Mouse (Mus musculus): ENCODE results near the gene Tdrd1. TPM values are rescaled to one million over a fixed set of nuclear protein-coding genes. Genes with fewer than 3 reads are reported as not detected.

The Tdrd1 gene
- total and polyA plus RNA-seq, 2 experiments from 2014 or later: 0.77 to 1.7 TPM

GRCm38 (mm10) chr19:56811590-56811989 lies 14.4 kb upstream of the Tdrd1 start:
- ATAC-seq: no peak
- peak; percentile 63 for TF ChIP-seq CTCF (IDR thresholded peaks at IDR 0.05; ENCODE audit: low read depth)
- WGBS: 44% methylated on average over 9 of the region's 9 CpGs

GRCm38 (mm10) chr19:56813360-56813759 lies 12.6 kb upstream of the Tdrd1 start:
- H3K27ac ChIP-seq (ENCODE audit: low read depth, low read length): no peak overlapping the region
- no peak overlapping the region for H3K4me2 ChIP-seq (ENCODE audit: low read depth)
- H3K9ac ChIP-seq: no peak overlapping the region
- DNase-seq (no peak), ATAC-seq (no peak)
- no peaks in the 10 kb centered on the region for H3K27me3 ChIP-seq (ENCODE audit: insufficient read depth, low read length)
- H3K4me3 ChIP-seq (ENCODE audit: low read depth, low read length): no peak overlapping the region
- no peaks in the 10 kb centered on the region for H3K9me3 ChIP-seq (ENCODE audit: low read length)
- TF ChIP-seq CTCF (IDR thresholded peaks at IDR 0.05; ENCODE audit: low read depth): no peak
- H3K4me1 ChIP-seq (ENCODE audit: insufficient read depth): peaks cover 14% of the 10 kb centered on the region
- WGBS: 87% methylated on average over 4 of the region's 4 CpGs
- H3K36me3 ChIP-seq (ENCODE audit: insufficient read depth): 0 out of 2 replicates have a peak, but pooled peaks cover 4% of the 10 kb centered on the region

More at GRCm38 (mm10) chr19:56811590-56811989, 14.4 kb upstream of the Tdrd1 start:
- Histone ChIP-seq H3K4me2 (ENCODE audit: low read depth) (no peak overlapping the region), H3K9me3 (ENCODE audit: low read length) (no peaks in the 10 kb centered on the region), H3K4me3 (ENCODE audit: low read depth, low read length) (no peak overlapping the region), H3K27ac (ENCODE audit: low read depth, low read length) (no peak overlapping the region), H3K9ac (no peak overlapping the region), H3K36me3 (ENCODE audit: insufficient read depth) (peaks cover 20% of the 10 kb centered on the region), H3K4me1 (ENCODE audit: insufficient read depth) (no peaks in the 10 kb centered on the region; the same call in 1 of the 2 replicates), H3K27me3 (ENCODE audit: insufficient read depth, low read length) (no peaks in the 10 kb centered on the region)
- peak; percentile 35 for DNase-seq

- H3K4me3 ChIP-seq (ENCODE audit: low read depth, low read length): no peak overlapping the region
- H3K27me3 ChIP-seq (ENCODE audit: insufficient read depth, low read length): no peaks in the 10 kb centered on the region
- H3K4me2 ChIP-seq (ENCODE audit: low read depth): peak overlapping the region; percentile 11
- 19% methylated on average over 14 of the region's 14 CpGs for WGBS
- no peaks in the 10 kb centered on the region for H3K9me3 ChIP-seq (ENCODE audit: low read length)
- H3K9ac ChIP-seq: no peak overlapping the region
- TF ChIP-seq CTCF (IDR thresholded peaks at IDR 0.05; ENCODE audit: low read depth): no peak
- H3K27ac ChIP-seq (ENCODE audit: low read depth, low read length): no peak overlapping the region
- ATAC-seq (no peak), DNase-seq (peak; percentile 41)
- H3K4me1 ChIP-seq (ENCODE audit: insufficient read depth): peaks cover 44% of the 10 kb centered on the region
- no peaks in the 10 kb centered on the region for H3K36me3 ChIP-seq (ENCODE audit: insufficient read depth)
Observed at GRCm38 (mm10) chr19:56817851-56818526, 8.0 kb upstream of the Tdrd1 start.

GRCm38 (mm10) chr19:56821040-56821797 lies 4.8 kb upstream of the Tdrd1 start:
- 2% methylated on average over 22 of the region's 22 CpGs for WGBS
- TF ChIP-seq CTCF (IDR thresholded peaks at IDR 0.05; ENCODE audit: low read depth): no peak

GRCm38 (mm10) chr19:56821798-56822447 lies 4.1 kb upstream of the Tdrd1 start, which contains the start of gene Ccdc186:
Gene Ccdc186 (minus strand): TSS chr19:56822190.
- H3K4me3 ChIP-seq (ENCODE audit: low read depth, low read length): peak within 1 kb of the TSS; percentile 85
- DNase-seq (peak; percentile 98), ATAC-seq (peak; percentile 98)
- WGBS: 1% methylated on average over 72 of the region's 79 CpGs
- peak within 1 kb of the TSS; percentile 91 for H3K27ac ChIP-seq (ENCODE audit: low read depth, low read length)
- no peaks in the 10 kb centered on the region for H3K27me3 ChIP-seq (ENCODE audit: insufficient read depth, low read length)
- H3K36me3 ChIP-seq (ENCODE audit: insufficient read depth): no peaks in the 10 kb centered on the region
- H3K4me2 ChIP-seq (ENCODE audit: low read depth): peak within 1 kb of the TSS; percentile 76
- TF ChIP-seq CTCF (IDR thresholded peaks at IDR 0.05; ENCODE audit: low read depth): no peak; the same call in 1 of the 2 replicates
- H3K9me3 ChIP-seq (ENCODE audit: low read length): no peaks in the 10 kb centered on the region
- peak within 1 kb of the TSS; percentile 93 for H3K9ac ChIP-seq
- H3K4me1 ChIP-seq (ENCODE audit: insufficient read depth): peaks cover 44% of the 10 kb centered on the region

More at GRCm38 (mm10) chr19:56821040-56821797, 4.8 kb upstream of the Tdrd1 start:
- Histone ChIP-seq H3K27me3 (ENCODE audit: insufficient read depth, low read length) (no peaks in the 10 kb centered on the region), H3K9ac (peak overlapping the region; percentile 93), H3K9me3 (ENCODE audit: low read length) (no peaks in the 10 kb centered on the region), H3K4me3 (ENCODE audit: low read depth, low read length) (peak overlapping the region; percentile 85), H3K36me3 (ENCODE audit: insufficient read depth) (no peaks in the 10 kb centered on the region), H3K27ac (ENCODE audit: low read depth, low read length) (peak overlapping the region; percentile 91), H3K4me2 (ENCODE audit: low read depth) (peak overlapping the region; percentile 76), H3K4me1 (ENCODE audit: insufficient read depth) (peaks cover 44% of the 10 kb centered on the region)
- ATAC-seq (no peak), DNase-seq (peak; percentile 54)

- Histone ChIP-seq H3K27me3 (ENCODE audit: insufficient read depth, low read length) (no peaks in the 10 kb centered on the region), H3K9ac (peak overlapping the region; percentile 93), H3K9me3 (ENCODE audit: low read length) (no peaks in the 10 kb centered on the region), H3K36me3 (ENCODE audit: insufficient read depth) (no peaks in the 10 kb centered on the region), H3K4me2 (ENCODE audit: low read depth) (peak overlapping the region; percentile 76), H3K4me3 (ENCODE audit: low read depth, low read length) (peak overlapping the region; percentile 85), H3K27ac (ENCODE audit: low read depth, low read length) (no peak overlapping the region), H3K4me1 (ENCODE audit: insufficient read depth) (peaks cover 38% of the 10 kb centered on the region)
- 18% methylated on average over 10 of the region's 10 CpGs for WGBS
- no peak for DNase-seq
- ATAC-seq: no peak; the same call in 1 of the 2 replicates
- no peak for TF ChIP-seq CTCF (IDR thresholded peaks at IDR 0.05; ENCODE audit: low read depth)
Observed at GRCm38 (mm10) chr19:56822448-56822836, 3.6 kb upstream of the Tdrd1 start.
